Mouse (Mus musculus) erythroblast, embryonic 14.5 days (primary cell): ENCODE measurements around the gene Ttll1. TPM values are rescaled to one million over a fixed set of nuclear protein-coding genes. Genes with fewer than 3 reads are reported as not detected.

Experiments used
- H3K27me3 ChIP-seq: 2 replicates; pipeline ENCODE4 v1.6.1; 2012; ENCODE audit warnings: inconsistent platforms; ENCODE audit not compliant: control insufficient read depth
- H3K36me3 ChIP-seq: 2 replicates; pipeline ENCODE4 v1.6.1; 2012; ENCODE audit warnings: mild to moderate bottlenecking, inconsistent platforms; ENCODE audit not compliant: control insufficient read depth
- H3K4me1 ChIP-seq: 2 replicates; pipeline ENCODE4 v1.6.1; 2012; ENCODE audit warnings: inconsistent platforms; ENCODE audit not compliant: control insufficient read depth
- H3K4me3 ChIP-seq: replicated peaks from 2 replicates; pipeline ENCODE3; 2012; ENCODE audit warnings: moderate library complexity, mild to moderate bottlenecking, inconsistent platforms
- H3K9me3 ChIP-seq: 2 replicates; pipeline ENCODE4 v1.6.1; 2012; ENCODE audit warnings: low read length, inconsistent platforms, mixed read lengths; ENCODE audit not compliant: control insufficient read depth
- GATA1 ChIP-seq: IDR thresholded peaks from 2 replicates; pipeline ENCODE4 v1.6.1; 2012; ENCODE audit warnings: low read length, inconsistent platforms, mixed read lengths
- TAL1 ChIP-seq: IDR thresholded peaks from 3 replicates; pipeline ENCODE4 v1.6.1; 2012; ENCODE audit warnings: low read length, inconsistent platforms, mixed read lengths
- polyA plus RNA-seq: library from polyadenylated mRNA; stranded (reverse); fragments of >175 nt; gene quantifications from 2 replicates; pipeline ENCODE4 v1.2.3, GENCODE M21; 2012

The Ttll1 gene
- polyA plus RNA-seq: 0.13 TPM in 2 replicates

GRCm38 (mm10) chr15:83510805-83511405 is at the start of gene Ttll1:
Gene Ttll1, minus strand, starts transcription at chr15:83510893.
- peaks cover 12% of the 10 kb centered on the region for H3K4me1 ChIP-seq
- H3K9me3 ChIP-seq: peaks cover 2% of the 10 kb centered on the region; the same call in 1 of the 2 replicates
- peak within 1 kb of the TSS; percentile 65 for H3K4me3 ChIP-seq
- TF ChIP-seq TAL1 (no peak), GATA1 (no peak)
- H3K36me3 ChIP-seq: no peaks in the 10 kb centered on the region
- H3K27me3 ChIP-seq: peaks cover 13% of the 10 kb centered on the region

- H3K4me1 ChIP-seq: peaks cover 24% of the 10 kb centered on the region
- TF ChIP-seq TAL1 (no peak), GATA1 (peak; percentile 66; the same call in 1 of the 2 replicates)
These were observed 44.7 kb upstream of the Ttll1 start for GRCm38 (mm10) chr15:83555161-83555974.

GRCm38 (mm10) chr15:83553831-83554230 is 43.1 kb upstream of the Ttll1 start:
- H3K36me3 ChIP-seq: peaks cover 40% of the 10 kb centered on the region
- no peaks in the 10 kb centered on the region for H3K9me3 ChIP-seq
- no peak overlapping the region for H3K4me3 ChIP-seq
- no peaks in the 10 kb centered on the region for H3K27me3 ChIP-seq
- H3K4me1 ChIP-seq: peaks cover 22% of the 10 kb centered on the region
- TF ChIP-seq TAL1: no peak
- no peak for TF ChIP-seq GATA1

More at GRCm38 (mm10) chr15:83555161-83555974, 44.7 kb upstream of the Ttll1 start:
- Histone ChIP-seq H3K9me3 (no peaks in the 10 kb centered on the region), H3K36me3 (peaks cover 25% of the 10 kb centered on the region), H3K4me3 (peak overlapping the region; percentile 94), H3K27me3 (no peaks in the 10 kb centered on the region)

- TF ChIP-seq GATA1 (no peak), TAL1 (no peak)
- peaks cover 77% of the 10 kb centered on the region for H3K36me3 ChIP-seq
- H3K4me3 ChIP-seq: no peak overlapping the region
- H3K27me3 ChIP-seq: no peaks in the 10 kb centered on the region
- H3K4me1 ChIP-seq: peaks cover 9% of the 10 kb centered on the region
- H3K9me3 ChIP-seq: no peaks in the 10 kb centered on the region
These were observed 39.4 kb upstream of the Ttll1 start for GRCm38 (mm10) chr15:83550137-83550536.

GRCm38 (mm10) chr15:83547144-83547543 is 36.5 kb upstream of the Ttll1 start:
- Histone ChIP-seq H3K4me3 (no peak overlapping the region), H3K9me3 (no peaks in the 10 kb centered on the region), H3K4me1 (peaks cover 2% of the 10 kb centered on the region; the same call in 1 of the 2 replicates), H3K27me3 (no peaks in the 10 kb centered on the region), H3K36me3 (peaks cover 69% of the 10 kb centered on the region)
- TF ChIP-seq GATA1 (no peak), TAL1 (no peak)

GRCm38 (mm10) chr15:83546029-83546428 is 35.3 kb upstream of the Ttll1 start:
- Histone ChIP-seq H3K36me3 (peaks cover 61% of the 10 kb centered on the region), H3K27me3 (no peaks in the 10 kb centered on the region)

GRCm38 (mm10) chr15:83541647-83542287 is 31.1 kb upstream of the Ttll1 start:
- no peaks in the 10 kb centered on the region; the same call in 1 of the 2 replicates for H3K27me3 ChIP-seq
- H3K36me3 ChIP-seq: peaks cover 18% of the 10 kb centered on the region
- no peak for TF ChIP-seq TAL1
- TF ChIP-seq GATA1: no peak
- H3K9me3 ChIP-seq: no peaks in the 10 kb centered on the region
- no peaks in the 10 kb centered on the region for H3K4me1 ChIP-seq
- H3K4me3 ChIP-seq: no peak overlapping the region

More at GRCm38 (mm10) chr15:83546029-83546428, 35.3 kb upstream of the Ttll1 start:
- Histone ChIP-seq H3K4me3 (no peak overlapping the region), H3K9me3 (no peaks in the 10 kb centered on the region), H3K4me1 (peaks cover 2% of the 10 kb centered on the region; the same call in 1 of the 2 replicates)
- TF ChIP-seq TAL1: no peak
- no peak for TF ChIP-seq GATA1

GRCm38 (mm10) chr15:83539905-83540304 is 29.2 kb upstream of the Ttll1 start:
- no peaks in the 10 kb centered on the region; the same call in 1 of the 2 replicates for H3K27me3 ChIP-seq
- no peaks in the 10 kb centered on the region; the same call in 1 of the 2 replicates for H3K4me1 ChIP-seq
- no peaks in the 10 kb centered on the region; the same call in 1 of the 2 replicates for H3K36me3 ChIP-seq
- H3K9me3 ChIP-seq: no peaks in the 10 kb centered on the region
- TF ChIP-seq TAL1 (no peak), GATA1 (no peak)
- no peak overlapping the region for H3K4me3 ChIP-seq
